Mouse (Mus musculus) hindbrain, postnatal 0 days (tissue): ENCODE measurements around the gene Wdr91. TPM values are rescaled to one million over a fixed set of nuclear protein-coding genes. Genes with fewer than 3 reads are reported as not detected.
A peak's percentile ranks its signal among the peaks of the same experiment; 100 is the strongest.

Experiments
- ATAC-seq: fragments of 200-750 bp; cut with Nextera tagmentation; 2 replicates; pipeline ENCODE4 v1.8.0; 2017; ENCODE audit warnings: mild to moderate bottlenecking, moderate TSS enrichment, moderate library complexity
- DNase-seq: peaks from one replicate; pipeline ENCODE4 v3.0.0-alpha.2; 2015; ENCODE audit warnings: low spot score
- H3K27ac ChIP-seq: fragments of 300-500 bp; sonication (generic); 2 replicates; pipeline ENCODE4 v1.5.1; 2014; ENCODE audit warnings: mild to moderate bottlenecking
- H3K27me3 ChIP-seq: fragments of 300-500 bp; sonication (generic); 2 replicates; pipeline ENCODE4 v1.6.1; 2014; ENCODE audit warnings: low read length, mixed read lengths; ENCODE audit not compliant: insufficient read depth
- H3K36me3 ChIP-seq: fragments of 300-500 bp; sonication (generic); 2 replicates; pipeline ENCODE4 v1.6.1; 2014; ENCODE audit warnings: low read length, mixed read lengths; ENCODE audit not compliant: insufficient read depth
- H3K4me1 ChIP-seq: fragments of 300-500 bp; sonication (generic); 2 replicates; pipeline ENCODE4 v1.6.1; 2014; ENCODE audit warnings: antibody characterized with exemption, low read length, mixed read lengths; ENCODE audit not compliant: insufficient read depth
- H3K4me2 ChIP-seq: fragments of 300-500 bp; sonication (generic); 2 replicates; pipeline ENCODE4 v1.6.1; 2014; ENCODE audit warnings: low read depth, mild to moderate bottlenecking, low read length, moderate library complexity, mixed read lengths
- H3K4me3 ChIP-seq: fragments of 300-500 bp; sonication (generic); 2 replicates; pipeline ENCODE4 v1.5.1; 2014; ENCODE audit warnings: low read length
- H3K9ac ChIP-seq: fragments of 300-500 bp; sonication (generic); replicated peaks from 2 replicates; pipeline ENCODE4 v1.6.1; 2014; ENCODE audit warnings: mild to moderate bottlenecking, low read length, moderate library complexity, mixed read lengths
- H3K9me3 ChIP-seq: fragments of 300-500 bp; sonication (generic); 2 replicates; pipeline ENCODE4 v1.6.1; 2016; ENCODE audit warnings: low read length, mixed read lengths
- CTCF ChIP-seq: IDR thresholded peaks from 2 replicates; pipeline ENCODE4 v1.5.1; 2016; ENCODE audit warnings: antibody characterized with exemption, control low read depth, low read depth
- WGBS: fragments of 180-500 bp; shearing (Covaris S2); extraction: QIAGEN DNeasy Blood & Tissue Kit; methylation state at CpG from one replicate; pipeline ENCODE4 v1.1.7; 2014; 5-methylcytosine and 5-hydroxymethylcytosine counted together
- polyA plus RNA-seq: library from polyadenylated mRNA; unstranded; fragments of >200 nt; fragmentation: Nextera tagmentation; extraction: Ambion mirVana; gene quantifications from 2 replicates; pipeline ENCODE4 v1.2.1, GENCODE M21; 2015
- total RNA-seq: library from RNA; depleted of rRNA; stranded (reverse); fragments of >200 nt; gene quantifications from 2 replicates; pipeline ENCODE4 v1.2.3, GENCODE M21; 2014

Gene Wdr91
- total and polyA plus RNA-seq, 2 experiments from 2014 or later: 17.9 to 52.7 TPM

GRCm38 (mm10) chr6:34887131-34887850 is 23.4 kb downstream of the Wdr91 start:
- WGBS: 31% methylated on average over 6 of the region's 6 CpGs
- H3K36me3 ChIP-seq: peaks cover 58% of the 10 kb centered on the region

DNA sequence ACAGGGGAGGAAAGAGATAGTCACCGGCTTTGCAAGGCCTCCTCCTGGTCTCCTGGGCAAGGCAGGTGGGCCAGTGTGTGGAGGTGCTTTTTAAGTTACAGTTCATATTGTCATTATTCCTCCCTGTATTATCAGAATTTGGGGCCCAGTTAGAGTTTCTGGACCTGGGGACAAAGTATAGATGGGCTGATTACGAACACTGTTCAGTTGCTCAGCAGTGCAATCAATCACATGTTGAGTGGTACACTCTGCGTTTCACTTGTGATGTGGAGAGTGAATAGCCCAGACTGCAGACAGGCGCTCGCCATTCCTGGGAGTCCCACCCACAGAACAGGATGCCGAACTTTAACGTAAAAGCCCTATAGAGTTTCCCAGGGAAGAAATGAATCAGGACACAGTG is 26.0 kb downstream of the Wdr91 start:
- ATAC-seq (no peak), DNase-seq (no peak)
- no peaks in the 10 kb centered on the region for H3K9me3 ChIP-seq
- TF ChIP-seq CTCF: no peak
- no peak overlapping the region for H3K9ac ChIP-seq
- H3K27ac ChIP-seq: no peak overlapping the region
- peaks cover 40% of the 10 kb centered on the region for H3K36me3 ChIP-seq
- no peak overlapping the region for H3K4me2 ChIP-seq
- H3K27me3 ChIP-seq: no peaks in the 10 kb centered on the region
- H3K4me1 ChIP-seq: no peaks in the 10 kb centered on the region
- 90% methylated on average over 7 of the region's 7 CpGs for WGBS
- no peak overlapping the region for H3K4me3 ChIP-seq

More at GRCm38 (mm10) chr6:34887131-34887850, 23.4 kb downstream of the Wdr91 start:
- Histone ChIP-seq H3K27me3 (no peaks in the 10 kb centered on the region), H3K9ac (no peak overlapping the region), H3K27ac (no peak overlapping the region), H3K4me2 (no peak overlapping the region), H3K4me1 (no peaks in the 10 kb centered on the region), H3K9me3 (no peaks in the 10 kb centered on the region), H3K4me3 (no peak overlapping the region)
- no peak for DNase-seq
- peak; percentile 69 for ATAC-seq
- no peak for TF ChIP-seq CTCF

DNA sequence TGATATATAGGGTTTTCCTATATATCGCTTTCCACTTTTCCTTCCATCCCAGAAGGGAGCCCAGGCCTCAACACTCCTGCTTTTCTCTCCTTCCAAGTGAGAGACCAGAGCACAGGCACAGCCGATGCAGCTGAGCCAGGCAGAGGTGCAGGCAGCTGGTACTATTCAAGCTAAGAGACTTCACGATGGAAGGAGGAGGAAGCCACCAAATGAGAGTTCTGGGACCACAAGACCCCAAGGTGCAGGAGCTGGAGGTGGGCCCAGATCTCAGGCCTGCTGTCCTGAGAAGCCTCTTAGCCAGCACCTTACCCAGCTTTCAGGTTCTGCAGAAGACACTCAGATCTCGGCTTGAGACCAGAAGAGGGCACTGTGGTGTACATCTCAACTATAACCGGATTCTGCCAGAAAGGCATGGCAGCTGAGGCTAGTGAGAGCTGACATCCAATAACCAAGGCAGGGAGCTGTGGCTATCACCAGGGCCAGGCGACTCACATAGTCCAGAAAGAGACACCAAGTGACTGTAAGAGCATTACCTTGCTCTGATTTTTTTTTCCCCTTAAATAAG is 30.7 kb downstream of the Wdr91 start:
- Histone ChIP-seq H3K9me3 (no peaks in the 10 kb centered on the region), H3K36me3 (peaks cover 21% of the 10 kb centered on the region), H3K4me1 (peaks cover 11% of the 10 kb centered on the region), H3K27me3 (no peaks in the 10 kb centered on the region), H3K4me3 (no peak overlapping the region), H3K27ac (no peak overlapping the region), H3K9ac (no peak overlapping the region), H3K4me2 (no peak overlapping the region)
- peak; percentile 73 for DNase-seq
- WGBS: 54% methylated on average over 6 of the region's 6 CpGs
- TF ChIP-seq CTCF: peak; percentile 66
- no peak for ATAC-seq

GRCm38 (mm10) chr6:34879101-34879740 is 31.5 kb downstream of the Wdr91 start:
- H3K4me2 ChIP-seq: no peak overlapping the region
- H3K4me1 ChIP-seq: peaks cover 11% of the 10 kb centered on the region
- TF ChIP-seq CTCF: no peak
- DNase-seq: no peak
- 0 out of 2 replicates have a peak overlapping the region, but pooled peaks have one; percentile 92 for H3K27ac ChIP-seq
- H3K27me3 ChIP-seq: no peaks in the 10 kb centered on the region
- H3K9me3 ChIP-seq: no peaks in the 10 kb centered on the region
- WGBS: 88% methylated on average over 16 of the region's 16 CpGs
- H3K36me3 ChIP-seq: peaks cover 15% of the 10 kb centered on the region
- no peak overlapping the region for H3K4me3 ChIP-seq
- no peak overlapping the region for H3K9ac ChIP-seq
- no peak for ATAC-seq

- H3K9ac ChIP-seq: peak within 1 kb of the TSS; percentile 73
- H3K4me3 ChIP-seq: peak within 1 kb of the TSS; percentile 67
- peak within 1 kb of the TSS; percentile 92 for H3K27ac ChIP-seq
- under 1% methylated on average over 56 of the region's 56 CpGs for whole genome bisulfite sequencing
- H3K4me2 ChIP-seq: peak within 1 kb of the TSS; percentile 61
- H3K9me3 ChIP-seq: no peaks in the 10 kb centered on the region
- peaks cover 8% of the 10 kb centered on the region for H3K36me3 ChIP-seq
- ATAC-seq (peak; percentile 96), DNase-seq (peak; percentile 96)
- TF ChIP-seq CTCF: peak; percentile 68
- H3K4me1 ChIP-seq: peaks cover 11% of the 10 kb centered on the region
- no peaks in the 10 kb centered on the region for H3K27me3 ChIP-seq
Observed at GRCm38 (mm10) chr6:34877509-34878321, 33.0 kb downstream of the Wdr91 start, which contains the start of gene Cyren. TSS of gene Cyren (minus strand) at chr6:34878060.

DNA sequence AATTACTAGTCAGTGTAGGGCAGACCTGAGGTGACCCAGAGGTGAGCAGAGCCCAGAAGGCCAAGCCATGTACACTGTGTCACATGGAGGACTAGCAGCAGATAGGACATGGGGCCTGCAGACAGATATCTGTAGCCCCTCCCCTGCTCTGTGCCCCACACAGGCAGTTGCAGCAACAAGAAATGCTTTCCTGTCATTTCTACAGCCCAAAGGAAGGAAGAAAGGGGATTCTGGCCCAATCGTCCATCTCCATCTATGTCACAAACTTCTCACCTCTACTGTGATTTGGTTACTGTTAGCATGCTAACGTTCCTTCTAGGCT is 33.9 kb downstream of the Wdr91 start:
- Histone ChIP-seq H3K4me1 (peaks cover 11% of the 10 kb centered on the region), H3K9ac (peak overlapping the region; percentile 73; the same call in 1 of the 2 replicates), H3K9me3 (no peaks in the 10 kb centered on the region), H3K36me3 (no peaks in the 10 kb centered on the region; the same call in 1 of the 2 replicates), H3K4me2 (peak overlapping the region; percentile 61), H3K4me3 (peak overlapping the region; percentile 67; the same call in 1 of the 2 replicates), H3K27ac (peak overlapping the region; percentile 92; the same call in 1 of the 2 replicates), H3K27me3 (no peaks in the 10 kb centered on the region)
- WGBS: 49% methylated on average over 2 of the region's 2 CpGs
- ATAC-seq (no peak), DNase-seq (no peak)
- TF ChIP-seq CTCF: no peak
